In the genomic region with DNA sequence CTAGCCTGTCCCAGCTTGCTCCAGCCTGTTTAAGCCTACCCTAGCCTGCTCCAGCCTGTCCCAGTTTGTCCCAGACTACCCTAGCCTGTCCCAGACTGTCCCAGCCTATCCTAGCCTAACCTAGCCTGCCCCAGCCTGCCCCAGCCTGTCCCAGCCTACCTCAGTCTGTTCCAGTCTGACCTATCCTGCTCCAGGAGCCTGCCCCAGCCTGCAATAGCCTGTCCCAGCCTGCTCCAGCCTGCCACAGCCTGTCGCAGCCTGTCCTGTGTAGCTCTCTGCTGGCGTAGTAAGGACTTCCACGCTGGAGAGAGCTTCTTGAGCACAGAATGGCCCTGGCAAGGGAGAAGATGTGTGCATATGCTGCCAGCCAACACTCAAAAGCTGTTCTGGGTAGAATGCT, we compare ENCODE assay signal across 10 mouse cellular contexts.
A peak's percentile ranks its signal among the peaks of the same experiment; 100 is the strongest.
DNase-seq lines count a peak whose midpoint lies in the region; ATAC-seq and TF ChIP-seq lines count a peak whose summit lies in the region.
"Had no signal": no experiment of that assay in that cellular context is flagged by ENCODE, and none has a peak within 500 bp of the region (broad histone marks: within the 10 kb centered on the region; RNA-seq: fewer than 3 reads in every experiment).

No protein-coding gene starts in this region.

- 61% methylated on average over 3 of the region's 3 CpGs for WGBS in limb, embryonic 15.5 days

- no peaks in the 10 kb centered on the region for H3K27me3 ChIP-seq in limb, embryonic 15.5 days
- H3K27me3 ChIP-seq: stomach, embryonic 15.5 days had no signal

- 0 out of 2 replicates have a peak, but pooled peaks cover under 1% of the 10 kb centered on the region for H3K4me1 ChIP-seq in cortical plate, adult 2 months (ENCODE audit: control insufficient read depth, insufficient read depth, low read length)
- 0 out of 2 replicates have a peak, but pooled peaks cover 5% of the 10 kb centered on the region for H3K4me1 ChIP-seq in limb, embryonic 15.5 days

- H3K9ac ChIP-seq in limb, embryonic 15.5 days, result no peak overlapping the region
- H3K9ac ChIP-seq: hindbrain, embryonic 15.5 days; stomach, embryonic 15.5 days had no signal

- ATAC-seq in limb, embryonic 15.5 days (ENCODE audit: insufficient number of reproducible peaks, low FRiP score, low TSS enrichment, low read depth), result 0 out of 2 replicates have a peak, but pooled peaks have one; percentile 63

- H3K4me2 ChIP-seq in limb, embryonic 15.5 days, result no peak overlapping the region
- H3K4me2 ChIP-seq: hindbrain, embryonic 15.5 days; stomach, embryonic 15.5 days had no signal

- TF ChIP-seq POLR2A in cortical plate, adult 2 months (IDR thresholded peaks at IDR 0.05; ENCODE audit: extremely low read depth, insufficient read depth, low read length), result no peak

- DNase-seq in cerebellum, postnatal 10 days, result peak; percentile 35 to 42
- no peak for DNase-seq in cerebellum, adult 18-20 months
- peak; percentile 24 for DNase-seq in layer of hippocampus, adult 11-12 months (ENCODE audit: low spot score)
- no peak for DNase-seq in layer of hippocampus, adult 9-10 months (ENCODE audit: low spot score)
- no peak for DNase-seq in ovary, postnatal 36 days (ENCODE audit: low spot score)
- DNase-seq in embryo, embryonic 10.5 days (ENCODE audit: low spot score), result no peak

- no peaks in the 10 kb centered on the region for H3K36me3 ChIP-seq in limb, embryonic 15.5 days
- H3K36me3 ChIP-seq: hindbrain, embryonic 15.5 days; stomach, embryonic 15.5 days had no signal

- H3K9me3 ChIP-seq in limb, embryonic 15.5 days, result no peaks in the 10 kb centered on the region
- H3K9me3 ChIP-seq: hindbrain, embryonic 15.5 days; stomach, embryonic 15.5 days had no signal

- H3K27ac ChIP-seq in cortical plate, adult 2 months (ENCODE audit: insufficient read depth, low read length), result no peak overlapping the region
- no peak overlapping the region for H3K27ac ChIP-seq in limb, embryonic 15.5 days
- H3K27ac ChIP-seq: hindbrain, embryonic 15.5 days; stomach, embryonic 15.5 days had no signal

- H3K4me3 ChIP-seq in cortical plate, adult 2 months (ENCODE audit: insufficient read depth, low read length), result no peak overlapping the region
- H3K4me3 ChIP-seq in limb, embryonic 15.5 days, result no peak overlapping the region
- H3K4me3 ChIP-seq: hindbrain, embryonic 15.5 days; stomach, embryonic 15.5 days had no signal

- 0 out of 2 replicates have a peak, but pooled peaks have one; percentile 3 for TF ChIP-seq CTCF in cortical plate, adult 2 months (IDR thresholded peaks at IDR 0.05; ENCODE audit: extremely low read depth, insufficient read depth, low read length)

Comparison
In these comparisons a context has a peak if more than half of its experiments do, and no peak if none do; other contexts are left out.
1. DNase-seq: peak in cerebellum, postnatal 10 days (2 of 2) and layer of hippocampus, adult 11-12 months (single experiment); none in cerebellum, adult 18-20 months (0 of 2), layer of hippocampus, adult 9-10 months (single experiment), ovary, postnatal 36 days (single experiment) and embryo, embryonic 10.5 days (single experiment).